Mouse (Mus musculus) ovary, adult 10 weeks (tissue): Measurements from ENCODE around the gene Nrde2. TPM values are rescaled to one million over a fixed set of nuclear protein-coding genes. Genes with fewer than 3 reads are reported as not detected.

Experiments
- polyA plus RNA-seq: library from polyadenylated mRNA; stranded (reverse); fragments of 350-450 nt; fragmentation: Illumina TruSeq; extraction: RNeasy Lipid Tissue Mini Kit (QIAGEN cat#74804); gene quantifications from one replicate; pipeline ENCODE4 v1.2.3, GENCODE M21; 2014

Gene Nrde2
- 2.3 TPM for polyA plus RNA-seq

DNA sequence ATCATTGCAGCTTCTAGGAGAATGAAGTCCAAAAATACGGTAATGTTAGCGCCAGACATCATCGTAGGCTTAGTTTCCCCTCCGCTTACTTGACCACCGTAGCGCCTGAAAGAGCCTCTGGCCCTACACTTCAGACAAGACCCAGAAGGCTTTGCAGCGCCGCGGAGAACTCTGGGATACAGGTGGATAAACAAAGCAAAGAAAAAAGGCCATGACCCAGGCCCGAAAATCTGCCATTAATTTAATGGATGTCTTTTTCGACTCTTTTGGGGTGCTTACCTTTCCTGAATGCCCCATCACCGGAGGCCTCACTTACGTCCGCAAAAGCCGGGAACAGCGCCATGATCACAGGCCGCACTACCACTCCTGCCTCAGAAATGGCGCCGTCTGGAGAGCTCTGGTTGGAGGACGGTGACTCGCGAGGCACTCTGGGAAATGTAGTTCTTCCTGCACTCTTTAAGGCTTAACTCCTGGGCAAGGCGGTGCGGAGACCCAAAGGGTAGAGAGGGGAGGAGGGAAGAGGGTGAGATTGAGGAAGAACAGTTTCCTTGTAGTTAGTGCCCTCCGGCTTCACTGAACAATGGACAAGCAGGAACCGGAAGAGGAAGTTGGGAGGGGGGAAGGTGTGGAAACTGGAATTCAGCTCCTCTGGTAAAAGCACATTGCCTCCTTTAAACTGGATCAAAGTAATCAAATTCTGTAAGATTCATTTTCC, at the start of gene Nrde2:
TSS of gene Nrde2 (minus strand) at position 393 of the 715 bp plus-strand sequence.

GRCm38 (mm10) chr12:100198967-100199660, 39.7 kb upstream of the Nrde2 start, which contains the start of gene Calm1:
Gene Calm1, plus strand, starts transcription at chr12:100199435.

GRCm38 (mm10) chr12:100109986-100110696, 49.3 kb downstream of the Nrde2 start, which contains the start of gene Psmc1:
Gene Psmc1, plus strand, starts transcription at chr12:100110154.

Other genes with a start within 250 kb of the Nrde2 start
- gene Kcnk13, start 195.2 kb downstream of the Nrde2 start, polyA plus RNA-seq = 1.7 TPM
- 305 TPM for gene Psmc1, start 49.5 kb downstream of the Nrde2 start, polyA plus RNA-seq
- gene Calm1, start 39.8 kb upstream of the Nrde2 start, polyA plus RNA-seq = 489 TPM